Mouse (Mus musculus) neural tube, embryonic 14.5 days (tissue): ENCODE data around the gene Olfr645. TPM values are rescaled to one million over a fixed set of nuclear protein-coding genes. Genes with fewer than 3 reads are reported as not detected.
A peak's percentile ranks its signal among the peaks of the same experiment; 100 is the strongest.

ENCODE experiments used
- ATAC-seq: fragments of 200-750 bp; cut with Nextera tagmentation; 2 replicates; pipeline ENCODE4 v1.8.0; 2017; ENCODE audit warnings: low read depth, mild to moderate bottlenecking, moderate TSS enrichment, moderate library complexity
- H3K27ac ChIP-seq: fragments of 300-500 bp; sonication (generic); 2 replicates; pipeline ENCODE4 v1.5.1; 2014; ENCODE audit warnings: low read depth, mild to moderate bottlenecking, control low read depth, low read length, moderate library complexity, mixed read lengths
- H3K27me3 ChIP-seq: fragments of 300-500 bp; sonication (generic); 2 replicates; pipeline ENCODE4 v1.6.1; 2014; ENCODE audit warnings: low read length; ENCODE audit not compliant: control insufficient read depth, insufficient read depth
- H3K36me3 ChIP-seq: fragments of 300-500 bp; sonication (generic); 2 replicates; pipeline ENCODE4 v1.6.1; 2014; ENCODE audit warnings: low read length, mixed read lengths; ENCODE audit not compliant: control insufficient read depth, insufficient read depth
- H3K4me1 ChIP-seq: fragments of 300-500 bp; sonication (generic); 2 replicates; pipeline ENCODE4 v1.6.1; 2014; ENCODE audit warnings: low read length; ENCODE audit not compliant: control insufficient read depth, insufficient read depth
- H3K4me2 ChIP-seq: fragments of 300-500 bp; sonication (generic); 2 replicates; pipeline ENCODE4 v1.6.1; 2014; ENCODE audit warnings: mild to moderate bottlenecking, low read depth, low read length, control low read depth
- H3K4me3 ChIP-seq: fragments of 300-500 bp; sonication (generic); 2 replicates; pipeline ENCODE4 v1.5.1; 2014; ENCODE audit warnings: low read depth, low read length, control low read depth, mixed read lengths
- H3K9ac ChIP-seq: fragments of 300-500 bp; sonication (generic); replicated peaks from 2 replicates; pipeline ENCODE4 v1.6.1; 2014; ENCODE audit warnings: low read depth, mild to moderate bottlenecking, control low read depth, low read length, mixed read lengths
- H3K9me3 ChIP-seq: fragments of 300-500 bp; sonication (generic); 2 replicates; pipeline ENCODE4 v1.6.1; 2016; ENCODE audit warnings: low read length; ENCODE audit not compliant: control insufficient read depth
- WGBS: fragments of 180-500 bp; shearing (Covaris S2); extraction: QIAGEN DNeasy Blood & Tissue Kit; methylation state at CpG from one replicate; pipeline ENCODE4 v1.1.7; 2014; 5-methylcytosine and 5-hydroxymethylcytosine counted together
- polyA plus RNA-seq: library from polyadenylated mRNA; unstranded; fragments of >200 nt; fragmentation: Nextera tagmentation; extraction: Ambion mirVana; gene quantifications from 2 replicates; pipeline ENCODE4 v1.2.1, GENCODE M21; 2014

Gene Olfr645
- not detected in 2 replicates for polyA plus RNA-seq

- Histone ChIP-seq H3K36me3 (no peaks in the 10 kb centered on the region), H3K4me2 (no peak within 1 kb of the TSS), H3K27ac (no peak within 1 kb of the TSS), H3K9me3 (no peaks in the 10 kb centered on the region), H3K4me3 (no peak within 1 kb of the TSS), H3K4me1 (no peaks in the 10 kb centered on the region), H3K9ac (no peak within 1 kb of the TSS), H3K27me3 (no peaks in the 10 kb centered on the region)
- WGBS, result 86% methylated on average over 1 of the region's 1 CpGs
- ATAC-seq, result no peak
Measured at GRCm38 (mm10) chr7:104085365-104085764, at the start of gene Olfr645. Gene Olfr645, minus strand, starts transcription at chr7:104085465.

DNA sequence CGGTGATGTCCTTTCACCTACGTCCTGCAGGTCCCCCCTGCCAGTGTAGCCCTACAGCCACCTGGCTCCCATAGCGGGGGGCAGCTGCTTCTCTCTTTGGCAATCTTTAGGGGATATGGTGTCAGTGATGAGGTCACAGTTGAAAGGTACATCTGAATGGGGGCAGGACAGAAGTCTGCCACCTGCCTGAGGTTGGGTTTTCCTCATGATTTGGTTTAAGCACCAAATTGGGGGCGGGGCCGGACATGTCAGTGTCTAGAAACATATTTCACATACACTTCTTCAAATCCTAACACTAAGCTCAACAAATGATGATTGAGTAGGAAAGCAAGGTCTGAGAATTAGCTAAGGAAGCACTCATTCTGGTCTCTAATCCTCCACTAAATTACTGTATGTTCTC is 44.5 kb upstream of the Olfr645 start, which contains the start of gene Ubqln5:
TSS of gene Ubqln5 (minus strand) at position 101 of the 400 bp plus-strand sequence.
- Histone ChIP-seq H3K4me3 (no peak within 1 kb of the TSS), H3K36me3 (no peaks in the 10 kb centered on the region), H3K4me1 (no peaks in the 10 kb centered on the region), H3K4me2 (no peak within 1 kb of the TSS), H3K9ac (no peak within 1 kb of the TSS), H3K9me3 (no peaks in the 10 kb centered on the region), H3K27ac (no peak within 1 kb of the TSS), H3K27me3 (no peaks in the 10 kb centered on the region)
- ATAC-seq, result no peak
- WGBS, result 97% methylated on average over 5 of the region's 5 CpGs

DNA sequence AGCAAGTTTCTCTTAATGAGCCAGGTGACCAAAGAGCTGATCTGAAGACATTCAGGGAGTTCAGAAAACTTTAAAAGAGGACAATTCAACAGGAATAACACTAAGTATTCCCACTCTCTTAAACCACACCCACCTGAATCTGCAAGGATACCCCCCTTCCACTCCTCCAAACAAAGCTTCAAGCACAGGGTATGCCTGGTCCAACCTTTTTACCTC is 19.4 kb upstream of the Olfr645 start, which contains the start of gene Olfr646:
TSS of gene Olfr646 (plus strand) at position 117 of the 216 bp plus-strand sequence.
- no peaks in the 10 kb centered on the region for H3K4me1 ChIP-seq
- ATAC-seq, result no peak
- no peak within 1 kb of the TSS for H3K27ac ChIP-seq
- H3K36me3 ChIP-seq, result no peaks in the 10 kb centered on the region
- no peaks in the 10 kb centered on the region for H3K27me3 ChIP-seq
- H3K9ac ChIP-seq, result no peak within 1 kb of the TSS
- no peak within 1 kb of the TSS for H3K4me2 ChIP-seq
- no peak within 1 kb of the TSS for H3K4me3 ChIP-seq
- no peaks in the 10 kb centered on the region for H3K9me3 ChIP-seq

DNA sequence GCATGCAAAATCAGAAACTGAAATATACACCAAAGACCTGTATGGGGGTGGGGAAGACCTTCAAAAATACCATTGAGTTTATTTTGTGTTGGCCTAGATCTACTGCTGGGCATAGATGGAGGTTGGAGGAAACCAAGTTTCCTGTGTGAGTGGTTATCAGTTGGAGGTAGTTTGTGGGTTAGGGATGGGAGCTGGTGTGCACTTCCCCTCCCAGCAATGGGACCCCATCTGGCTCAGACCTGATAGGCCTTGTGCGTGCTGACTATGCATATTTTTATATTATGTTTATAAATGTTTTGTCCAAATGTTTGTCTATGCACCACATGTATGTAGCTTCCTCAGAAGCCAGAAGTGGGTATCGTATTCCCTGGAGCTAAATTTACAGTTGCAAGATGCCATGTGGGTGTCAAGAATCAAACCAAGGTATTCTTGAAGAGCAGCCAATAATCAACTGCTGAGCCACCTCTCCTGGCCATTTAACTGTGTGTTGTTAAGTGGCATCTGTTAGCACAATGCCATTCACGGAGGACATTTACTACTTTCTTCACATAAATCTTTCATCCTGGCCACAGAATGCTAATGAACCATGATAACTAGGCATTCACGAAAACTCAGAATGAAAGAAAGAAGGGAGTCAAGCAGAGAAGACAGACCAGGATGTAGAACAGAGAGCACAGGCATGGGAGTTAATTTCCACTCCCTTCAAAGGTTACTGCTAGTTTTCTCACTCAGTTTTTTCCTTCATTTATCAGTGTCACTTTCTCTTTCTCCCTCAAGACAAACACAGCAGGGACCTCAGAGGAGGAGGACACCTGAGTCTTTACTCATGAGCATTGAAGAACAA is 18.9 kb upstream of the Olfr645 start:
- 17% methylated on average over 4 of the region's 4 CpGs for WGBS
- H3K4me3 ChIP-seq, result no peak overlapping the region
- no peak overlapping the region for H3K9ac ChIP-seq
- no peak overlapping the region for H3K4me2 ChIP-seq
- H3K36me3 ChIP-seq, result no peaks in the 10 kb centered on the region
- peak; percentile 54; the same call in 1 of the 2 replicates for ATAC-seq
- no peak overlapping the region for H3K27ac ChIP-seq
- H3K4me1 ChIP-seq, result no peaks in the 10 kb centered on the region
- H3K27me3 ChIP-seq, result no peaks in the 10 kb centered on the region
- H3K9me3 ChIP-seq, result no peaks in the 10 kb centered on the region

DNA sequence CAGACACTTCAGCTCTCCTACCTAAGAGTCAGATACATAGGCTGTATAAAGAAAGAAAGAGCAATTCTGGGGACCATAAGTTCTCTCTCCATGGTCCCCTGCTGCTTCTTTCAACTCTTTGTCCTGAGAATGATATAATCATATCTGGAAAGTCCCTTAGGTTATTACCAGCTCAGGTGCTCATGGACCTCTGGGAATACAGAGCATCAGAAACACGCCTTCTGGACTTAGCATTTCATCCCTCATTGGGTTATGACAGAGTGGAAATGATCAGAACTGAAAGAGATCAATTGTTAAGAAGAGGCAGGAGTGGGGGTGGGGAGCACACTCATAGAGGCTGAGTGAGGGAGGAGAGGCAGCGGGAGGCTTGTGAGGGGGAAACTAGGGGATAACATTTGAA is 13.5 kb downstream of the Olfr645 start, which contains the start of gene Olfr644:
TSS of gene Olfr644 (minus strand) at position 101 of the 400 bp plus-strand sequence.
- Histone ChIP-seq H3K36me3 (no peaks in the 10 kb centered on the region), H3K27ac (no peak within 1 kb of the TSS), H3K9ac (no peak within 1 kb of the TSS), H3K27me3 (no peaks in the 10 kb centered on the region), H3K4me3 (no peak within 1 kb of the TSS), H3K4me2 (no peak within 1 kb of the TSS), H3K4me1 (no peaks in the 10 kb centered on the region), H3K9me3 (no peaks in the 10 kb centered on the region)
- 78% methylated on average over 2 of the region's 2 CpGs for WGBS
- no peak for ATAC-seq

GRCm38 (mm10) chr7:104061345-104061744 is 23.9 kb downstream of the Olfr645 start, which contains the start of gene 4930516K23Rik:
Gene 4930516K23Rik, minus strand, starts transcription at chr7:104061445.
- Histone ChIP-seq H3K9ac (no peak within 1 kb of the TSS), H3K27me3 (no peaks in the 10 kb centered on the region), H3K9me3 (no peaks in the 10 kb centered on the region), H3K27ac (no peak within 1 kb of the TSS), H3K4me3 (no peak within 1 kb of the TSS), H3K4me1 (no peaks in the 10 kb centered on the region), H3K4me2 (no peak within 1 kb of the TSS), H3K36me3 (no peaks in the 10 kb centered on the region)
- 53% methylated on average over 2 of the region's 2 CpGs for WGBS
- no peak for ATAC-seq

- no peak for ATAC-seq
- no peak overlapping the region for H3K9ac ChIP-seq
- 92% methylated on average over 1 of the region's 1 CpGs for WGBS
- no peak overlapping the region for H3K4me2 ChIP-seq
- no peaks in the 10 kb centered on the region for H3K9me3 ChIP-seq
- no peaks in the 10 kb centered on the region for H3K4me1 ChIP-seq
- H3K27me3 ChIP-seq, result no peaks in the 10 kb centered on the region
- no peaks in the 10 kb centered on the region for H3K36me3 ChIP-seq
- H3K4me3 ChIP-seq, result no peak overlapping the region
- no peak overlapping the region for H3K27ac ChIP-seq
Measured at GRCm38 (mm10) chr7:104059215-104059614, 26.1 kb downstream of the Olfr645 start.

DNA sequence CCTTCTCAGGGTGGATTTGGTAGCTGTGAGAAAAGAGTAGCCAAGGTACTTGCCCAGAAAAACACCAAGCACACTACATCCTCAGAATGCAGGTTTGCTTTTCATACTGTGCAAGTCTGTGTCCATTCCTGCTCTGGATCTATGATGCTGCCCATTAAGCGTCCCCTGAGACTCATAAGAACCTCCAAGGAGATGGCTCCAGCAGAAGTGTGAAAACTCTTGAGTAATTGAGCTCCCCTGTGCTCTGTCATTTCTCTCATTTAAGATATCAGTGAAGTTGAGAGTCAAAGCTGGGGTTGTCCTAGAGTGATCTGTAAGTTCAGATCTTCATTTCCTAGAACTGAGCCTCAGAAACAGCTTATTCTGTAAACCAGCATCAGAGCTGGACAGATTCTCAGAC is 32.7 kb downstream of the Olfr645 start, which contains the start of gene Olfr642:
TSS of gene Olfr642 (minus strand) at position 101 of the 400 bp plus-strand sequence.
- 79% methylated on average over 1 of the region's 1 CpGs for WGBS
- H3K4me3 ChIP-seq, result no peak within 1 kb of the TSS
- ATAC-seq, result no peak
- no peaks in the 10 kb centered on the region for H3K9me3 ChIP-seq
- H3K27ac ChIP-seq, result no peak within 1 kb of the TSS
- H3K9ac ChIP-seq, result no peak within 1 kb of the TSS
- no peaks in the 10 kb centered on the region for H3K4me1 ChIP-seq
- no peaks in the 10 kb centered on the region for H3K36me3 ChIP-seq
- H3K4me2 ChIP-seq, result no peak within 1 kb of the TSS
- no peaks in the 10 kb centered on the region for H3K27me3 ChIP-seq

- no peaks in the 10 kb centered on the region for H3K36me3 ChIP-seq
- H3K4me1 ChIP-seq, result no peaks in the 10 kb centered on the region
- no peak overlapping the region for H3K4me3 ChIP-seq
- no peaks in the 10 kb centered on the region for H3K9me3 ChIP-seq
- H3K27me3 ChIP-seq, result no peaks in the 10 kb centered on the region
- no peak overlapping the region for H3K4me2 ChIP-seq
- no peak for ATAC-seq
- no peak overlapping the region for H3K27ac ChIP-seq
- no peak overlapping the region for H3K9ac ChIP-seq
- 94% methylated on average over 4 of the region's 4 CpGs for WGBS
Measured at GRCm38 (mm10) chr7:104050745-104051144, 34.5 kb downstream of the Olfr645 start.
